Mouse (Mus musculus) lung, adult 2 months (tissue): ENCODE measurements around the gene Tssk1.

ENCODE experiments used
- CTCF ChIP-seq: fragments of 200-500 bp; IDR thresholded peaks from 2 replicates; pipeline ENCODE4 v1.5.1; 2011; ENCODE audit warnings: mild to moderate bottlenecking, low read length, control low read depth; ENCODE audit not compliant: insufficient read depth
- POLR2A ChIP-seq: fragments of 200-500 bp; IDR thresholded peaks from 2 replicates; pipeline ENCODE4 v1.6.1; 2011; ENCODE audit warnings: low read depth, mild to moderate bottlenecking, control low read depth, low read length, borderline replicate concordance; ENCODE audit errors: extremely low read depth

DNA sequence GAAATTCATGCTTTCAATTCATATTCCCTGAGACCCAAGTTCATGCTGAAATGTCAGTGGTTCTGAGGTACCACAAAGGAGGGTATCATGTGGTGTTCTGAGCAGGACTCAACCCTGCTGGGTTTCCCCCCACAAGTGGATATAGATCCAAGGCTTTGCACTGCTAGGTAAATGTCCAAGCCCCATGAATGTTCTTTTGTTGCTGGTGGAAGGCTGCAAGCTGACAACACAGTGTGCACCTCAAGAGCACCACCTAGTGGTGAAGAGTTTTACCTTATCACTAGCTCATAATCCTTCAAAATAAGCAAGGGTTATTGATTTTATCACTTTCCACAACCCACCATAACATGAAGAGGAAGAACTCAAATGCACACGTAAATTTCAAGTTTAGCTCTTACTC, 45.1 kb upstream of the Tssk1 start:
- TF ChIP-seq POLR2A (no peak), CTCF (peak; percentile 57)
